Mouse (Mus musculus): ENCODE results near the gene Efcab11.

Efcab11 gene

GRCm38 (mm10) chr12:99756213-99756612 lies 128.0 kb downstream of the Efcab11 start:
- no peak for DNase-seq (ENCODE audit: low spot score in 2 of 2)

- no peak for DNase-seq (ENCODE audit: low spot score in 2 of 2)
Observed at GRCm38 (mm10) chr12:99752986-99753385, 131.3 kb downstream of the Efcab11 start.

GRCm38 (mm10) chr12:99749391-99749790 lies 134.8 kb downstream of the Efcab11 start:
- DNase-seq (ENCODE audit: low spot score in 2 of 2), result no peak

- no peak for DNase-seq (ENCODE audit: low spot score in 2 of 2)
Observed at GRCm38 (mm10) chr12:99741631-99742030, 142.6 kb downstream of the Efcab11 start.

- no peak for DNase-seq (ENCODE audit: low spot score in 2 of 2)
Observed at GRCm38 (mm10) chr12:99739211-99739610, 145.0 kb downstream of the Efcab11 start.

- DNase-seq (ENCODE audit: low spot score in 2 of 2), result no peak
Observed at GRCm38 (mm10) chr12:99738256-99738655, 146.0 kb downstream of the Efcab11 start.

GRCm38 (mm10) chr12:99736971-99737370 lies 147.3 kb downstream of the Efcab11 start:
- peak in 1 of 2 experiments; percentile 13 for DNase-seq (ENCODE audit: low spot score in 2 of 2)

- peak in 1 of 2 experiments; percentile 13 for DNase-seq (ENCODE audit: low spot score in 2 of 2)
Observed at GRCm38 (mm10) chr12:99735172-99735571, 149.1 kb downstream of the Efcab11 start.

GRCm38 (mm10) chr12:99724206-99724605 lies 160.0 kb downstream of the Efcab11 start:
- no peak for DNase-seq (ENCODE audit: low spot score in 2 of 2)

- no peak for DNase-seq (ENCODE audit: low spot score in 2 of 2)
Observed at GRCm38 (mm10) chr12:99723791-99724190, 160.4 kb downstream of the Efcab11 start.

- peak; percentile 63 to 70 for DNase-seq (ENCODE audit: low spot score in 2 of 2)
Observed at GRCm38 (mm10) chr12:99721318-99721717, 162.9 kb downstream of the Efcab11 start.

GRCm38 (mm10) chr12:99719777-99720176 lies 164.5 kb downstream of the Efcab11 start:
- no peak for DNase-seq (ENCODE audit: low spot score in 2 of 2)

- no peak for DNase-seq (ENCODE audit: low spot score in 2 of 2)
Observed at GRCm38 (mm10) chr12:99718161-99718560, 166.1 kb downstream of the Efcab11 start.

- peak; percentile 63 to 82 for DNase-seq (ENCODE audit: low spot score in 2 of 2)
Observed at GRCm38 (mm10) chr12:99716038-99716610, 168.1 kb downstream of the Efcab11 start.

GRCm38 (mm10) chr12:99715129-99716037 lies 168.9 kb downstream of the Efcab11 start:
- DNase-seq (ENCODE audit: low spot score in 2 of 2), result no peak

- DNase-seq (ENCODE audit: low spot score in 2 of 2), result no peak
Observed at GRCm38 (mm10) chr12:99712214-99712613, 172.0 kb downstream of the Efcab11 start.

- DNase-seq (ENCODE audit: low spot score in 2 of 2), result no peak
Observed at GRCm38 (mm10) chr12:99702248-99702647, 182.0 kb downstream of the Efcab11 start.

GRCm38 (mm10) chr12:99700380-99700779 lies 183.9 kb downstream of the Efcab11 start:
- no peak for DNase-seq (ENCODE audit: low spot score in 2 of 2)

GRCm38 (mm10) chr12:99699379-99700023 lies 184.7 kb downstream of the Efcab11 start:
- no peak for DNase-seq (ENCODE audit: low spot score in 2 of 2)

GRCm38 (mm10) chr12:99694066-99694465 lies 190.2 kb downstream of the Efcab11 start:
- no peak for DNase-seq (ENCODE audit: low spot score in 2 of 2)

GRCm38 (mm10) chr12:99686418-99686992 lies 197.7 kb downstream of the Efcab11 start:
- no peak for DNase-seq (ENCODE audit: low spot score in 2 of 2)

- no peak for DNase-seq (ENCODE audit: low spot score in 2 of 2)
Observed at GRCm38 (mm10) chr12:99685451-99686100, 198.7 kb downstream of the Efcab11 start.

All from right cerebral cortex, postnatal 10 days (tissue).